Mouse (Mus musculus) left cerebral cortex, postnatal 10 days (tissue): ENCODE data around the gene Tma7. TPM values are rescaled to one million over a fixed set of nuclear protein-coding genes. Genes with fewer than 3 reads are reported as not detected.

ENCODE experiments used
- DNase-seq, 2 experiments: peaks; one replicate each; pipeline ENCODE4 v3.0.0; 2021 to 2022; ENCODE audit warnings: low spot score in 2 of 2, mixed read lengths in 1 of 2; ENCODE audit errors: extremely low spot score in 1 of 2
- intact Hi-C: fragments of 180-260 bp; cut with DNase I; formaldehyde crosslinking; loops from one replicate; pipeline ENCODE4 v1.15.1; 2025
- total RNA-seq, 2 experiments: library from RNA; stranded (reverse); gene quantifications; 2 replicates each; pipeline ENCODE4 v1.2.3; 2021

Gene Tma7
- total RNA-seq, result 100 to 1,000 TPM; 384 to 385 TPM

DNA sequence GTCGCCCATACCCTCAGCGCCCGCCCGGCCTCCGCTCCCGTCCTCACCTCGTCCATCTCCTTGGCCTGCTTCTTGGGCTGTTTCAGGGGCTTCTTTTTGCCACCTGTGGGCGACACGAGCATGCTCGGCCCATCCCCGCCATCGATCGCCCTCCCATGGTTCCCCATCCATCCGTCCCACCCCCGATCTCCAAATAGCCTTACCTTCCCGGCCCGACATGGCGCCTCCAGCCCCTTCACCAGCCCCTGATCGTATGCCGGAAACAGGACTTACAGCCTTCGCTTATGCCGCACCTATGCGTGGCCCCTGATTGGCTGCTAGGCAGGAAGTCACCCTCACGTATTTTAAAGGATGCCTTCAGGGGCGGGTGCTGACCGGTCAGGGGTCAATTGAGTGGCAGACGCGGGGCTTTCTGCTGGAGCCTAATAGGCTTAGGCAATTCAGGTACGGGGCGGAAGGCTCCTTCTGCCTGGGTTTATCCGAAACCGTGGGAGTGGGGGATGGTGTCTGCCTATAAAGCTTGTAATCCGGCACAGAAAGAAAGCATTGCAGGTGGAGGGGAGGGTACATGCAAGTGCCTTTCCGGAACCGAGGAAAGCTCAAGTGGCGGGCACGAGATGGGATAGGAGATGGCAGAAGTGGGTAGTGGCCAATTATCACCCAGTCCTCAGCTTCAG lies at the start of gene Tma7, which contains the start of gene Ccdc51:
Gene Tma7, minus strand, starts transcription at position 464 of the 677 bp plus-strand sequence.
Gene Ccdc51, plus strand, starts transcription at position 370 of the 677 bp plus-strand sequence.
- peak; percentile 89 for DNase-seq
- intact Hi-C loops, result no loop called here

DNA sequence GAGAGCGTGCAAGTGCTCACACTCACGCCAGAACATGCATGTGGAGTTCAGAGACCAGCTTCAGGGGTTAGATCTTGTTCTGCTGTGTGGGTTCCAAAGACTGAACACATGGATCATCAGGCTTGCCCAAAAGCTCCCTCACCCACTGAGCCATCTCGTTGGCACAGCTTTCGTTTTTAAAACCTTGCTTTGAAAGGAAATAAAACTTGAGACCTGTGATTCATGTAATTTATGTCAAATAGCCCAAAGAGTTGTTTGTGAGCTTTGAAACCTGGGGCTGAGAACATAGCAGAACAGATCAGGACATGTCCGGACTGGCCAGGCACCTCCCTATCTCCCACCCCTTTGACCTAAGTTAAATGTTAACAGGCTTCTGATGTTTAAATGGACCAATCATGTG lies 47.7 kb upstream of the Tma7 start:
- intact Hi-C loops, result no loop called here
- DNase-seq, result no peak

DNA sequence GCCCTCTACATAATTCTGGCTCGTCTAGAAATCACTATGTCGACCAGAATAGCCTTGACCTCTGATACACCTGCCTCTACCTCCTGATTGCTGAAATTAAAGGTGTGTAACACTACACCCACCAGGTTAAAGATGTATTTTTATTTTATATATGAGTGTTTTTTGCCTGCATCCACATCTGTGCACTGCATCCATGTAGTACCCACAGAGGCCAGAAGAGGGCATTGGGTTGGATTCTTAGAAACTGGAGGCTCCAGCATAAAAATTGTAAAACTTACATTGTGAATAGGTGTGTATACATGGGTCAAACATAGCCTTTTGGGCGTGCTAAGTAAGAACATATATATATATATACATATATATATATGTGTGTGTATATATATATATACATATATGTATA lies 45.8 kb upstream of the Tma7 start:
- DNase-seq, result no peak
- intact Hi-C loops, result loop anchor here (10.0 kb wide), 1 partner anchor 737 kb away; no protein-coding TSS in a partner anchor

DNA sequence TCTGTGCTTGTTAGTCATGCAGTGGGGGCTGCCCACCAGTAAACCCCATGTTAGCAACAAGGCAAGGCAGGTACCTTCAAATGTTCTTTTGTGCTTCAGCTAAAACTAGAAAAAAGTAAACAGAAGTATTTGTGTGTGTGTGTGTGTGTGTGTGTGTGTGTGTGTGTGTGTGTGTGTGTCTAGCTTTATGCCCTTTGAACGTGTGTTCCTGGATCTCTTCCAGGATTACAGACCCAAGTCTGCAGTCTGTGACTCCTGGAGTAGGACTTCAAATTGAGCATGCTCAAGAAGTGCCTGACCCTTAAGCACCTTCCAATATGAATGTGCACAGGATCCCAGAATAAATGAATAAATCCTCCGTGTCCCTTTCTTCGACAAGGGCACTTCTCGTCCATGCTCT lies 44.7 kb upstream of the Tma7 start:
- intact Hi-C loops, result loop anchor here (10.0 kb wide), 1 partner anchor 738 kb away; no protein-coding TSS in a partner anchor
- no peak for DNase-seq

DNA sequence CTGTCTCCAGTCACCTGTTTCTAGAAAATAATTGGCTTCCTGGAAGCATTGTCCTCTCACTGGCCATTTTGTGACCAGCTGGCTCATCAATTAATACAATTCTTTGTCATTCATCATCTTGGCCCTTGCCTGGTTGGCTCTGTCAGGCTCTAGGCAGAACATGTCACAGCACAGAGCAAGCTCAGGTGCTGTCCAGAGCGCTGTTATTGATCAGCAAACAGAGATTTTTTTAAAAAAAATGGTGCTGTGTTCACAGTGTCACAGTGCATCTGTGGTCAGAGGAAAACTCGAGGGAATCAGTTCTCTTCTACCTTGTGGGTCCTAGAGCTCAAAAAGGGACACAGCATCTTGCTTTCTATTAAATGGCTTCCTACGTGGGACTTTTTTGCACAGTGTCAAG lies 43.1 kb upstream of the Tma7 start:
- intact Hi-C loops, result loop anchor here (10.0 kb wide), 1 partner anchor 739 kb away; no protein-coding TSS in a partner anchor
- DNase-seq, result no peak

DNA sequence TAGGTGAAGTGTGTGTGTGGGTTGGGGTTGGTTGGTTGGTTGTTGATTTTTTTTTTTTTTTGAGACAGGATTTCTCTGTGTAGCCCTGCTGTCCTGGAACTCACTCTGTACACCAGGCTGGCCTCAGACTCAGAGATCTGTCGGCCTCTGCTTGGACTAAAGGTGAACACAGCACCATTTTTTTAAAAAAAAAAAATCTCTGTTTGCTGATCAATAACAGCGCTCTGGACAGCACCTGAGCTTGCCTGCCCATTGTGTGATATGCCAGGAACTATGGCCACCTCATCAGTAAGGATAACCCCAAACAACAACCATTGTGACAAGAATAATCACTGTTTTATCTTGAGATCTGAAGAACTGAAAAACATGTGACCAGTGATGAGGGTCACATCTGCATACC lies 42.7 kb upstream of the Tma7 start:
- no peak for DNase-seq
- intact Hi-C loops, result loop anchor here (10.0 kb wide), 1 partner anchor 740 kb away; no protein-coding TSS in a partner anchor

DNA sequence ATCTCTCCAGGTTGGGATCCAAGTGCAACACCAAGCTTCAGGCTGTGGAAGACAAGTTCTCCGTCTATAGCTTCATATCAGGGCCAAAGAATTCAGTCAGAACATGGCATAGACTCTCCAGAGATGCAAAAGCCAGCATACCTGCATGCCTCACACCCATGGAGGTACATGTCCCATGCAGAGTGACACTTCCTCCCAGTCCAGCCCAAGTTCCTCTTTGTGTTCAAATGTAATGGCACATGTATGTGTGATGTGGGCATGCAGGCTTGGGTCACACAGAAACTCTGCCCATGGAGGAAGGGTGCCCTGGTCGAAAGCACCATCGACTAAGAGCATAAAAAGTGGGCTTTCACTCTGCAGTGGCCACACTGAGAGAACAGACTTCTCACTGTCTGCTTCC lies 41.8 kb upstream of the Tma7 start:
- no peak for DNase-seq
- intact Hi-C loops, result loop anchor here (1.0 to 10.0 kb wide), 3 partner anchors 37 to 741 kb away; no protein-coding TSS in a partner anchor

DNA sequence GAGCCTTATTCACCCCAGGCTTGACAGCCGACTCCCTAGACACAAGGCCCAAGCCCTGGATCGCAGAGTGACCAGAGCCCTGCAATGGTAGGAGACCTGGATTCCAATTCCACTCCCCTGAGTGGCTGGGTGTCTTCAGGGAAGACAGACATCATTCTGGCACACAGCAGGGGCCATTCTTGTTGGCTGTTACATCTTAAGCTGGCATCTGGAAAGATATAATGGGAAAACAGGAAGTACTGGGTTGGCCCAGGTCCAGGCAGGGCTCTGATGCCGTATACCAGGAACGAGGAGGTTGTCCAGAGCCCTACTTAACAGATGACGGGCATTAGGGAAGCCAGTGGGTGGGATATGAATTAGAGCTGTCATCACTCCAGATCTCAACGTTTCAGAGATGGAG lies 40.9 kb upstream of the Tma7 start:
- intact Hi-C loops, result loop anchor here (5.0 to 10.0 kb wide), 2 partner anchors 121 to 742 kb away; no protein-coding TSS in a partner anchor
- DNase-seq, result no peak

DNA sequence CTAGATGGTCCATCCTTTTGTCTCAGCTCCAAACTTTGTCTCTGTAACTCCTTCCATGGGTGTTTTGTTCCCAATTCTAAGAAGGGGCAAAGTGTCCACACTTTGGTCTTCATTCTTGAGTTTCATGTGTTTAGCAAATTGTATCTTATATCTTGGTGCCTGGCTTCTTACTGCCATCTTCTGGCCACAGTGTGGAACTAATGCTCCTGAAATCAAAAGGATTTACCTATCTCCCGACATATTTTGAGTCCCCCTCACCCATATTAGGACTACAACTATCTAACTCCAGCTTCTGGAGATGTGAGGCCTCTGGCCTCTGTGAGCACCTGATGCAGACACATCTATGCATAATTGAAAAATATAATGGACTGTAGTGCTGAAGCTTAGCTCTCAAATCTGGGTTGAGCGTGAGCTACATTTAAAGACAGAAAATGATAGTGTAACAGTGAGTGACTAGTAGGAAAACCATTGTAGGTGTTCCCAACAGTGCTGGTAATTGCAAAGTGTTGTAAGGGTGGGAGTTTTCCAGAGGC lies 40.2 kb upstream of the Tma7 start:
- no peak for DNase-seq
- intact Hi-C loops, result loop anchor here (5.0 to 10.0 kb wide), 2 partner anchors 120 to 742 kb away; no protein-coding TSS in a partner anchor

DNA sequence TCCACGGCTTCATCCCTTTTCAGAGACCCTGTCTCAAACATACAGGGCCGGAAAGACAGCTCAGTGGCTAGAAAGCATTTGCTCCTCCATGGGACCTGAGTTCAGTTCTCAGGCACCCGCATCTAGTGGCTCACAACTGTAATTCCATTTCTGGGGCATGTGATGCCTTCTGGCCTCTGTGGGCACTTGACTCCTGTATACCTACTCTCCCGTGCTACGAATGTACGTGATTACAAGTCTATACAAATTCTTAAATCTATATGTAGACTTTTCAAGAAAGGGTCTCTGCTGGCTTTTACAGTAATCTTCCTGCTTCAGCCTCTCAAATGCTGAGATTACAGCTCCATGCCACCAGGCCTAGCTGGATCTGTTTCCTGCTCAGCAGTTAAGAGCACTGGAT lies 38.6 kb upstream of the Tma7 start:
- intact Hi-C loops, result loop anchor here (5.0 to 10.0 kb wide), 2 partner anchors 119 to 744 kb away; no protein-coding TSS in a partner anchor
- no peak for DNase-seq

DNA sequence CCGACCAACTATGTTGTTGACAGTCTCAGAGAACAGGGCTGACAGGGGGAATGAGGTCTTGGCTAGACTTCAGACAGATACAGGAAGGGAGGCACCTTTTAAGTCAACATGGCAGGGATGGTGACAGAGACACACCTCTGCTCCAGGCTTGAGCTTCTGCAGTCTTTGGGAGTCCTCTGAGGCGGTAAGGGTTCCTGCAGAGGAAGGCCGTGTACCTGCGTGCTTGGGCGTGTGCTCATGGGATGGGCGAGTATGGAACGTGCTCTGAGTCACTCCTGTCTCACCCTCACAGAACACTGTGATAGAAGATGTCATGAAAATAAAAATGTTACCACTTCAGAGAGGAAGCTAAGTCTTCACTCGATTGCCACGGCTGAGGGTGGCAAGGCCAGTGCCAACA lies 37.2 kb upstream of the Tma7 start:
- intact Hi-C loops, result no loop called here
- DNase-seq, result no peak

DNA sequence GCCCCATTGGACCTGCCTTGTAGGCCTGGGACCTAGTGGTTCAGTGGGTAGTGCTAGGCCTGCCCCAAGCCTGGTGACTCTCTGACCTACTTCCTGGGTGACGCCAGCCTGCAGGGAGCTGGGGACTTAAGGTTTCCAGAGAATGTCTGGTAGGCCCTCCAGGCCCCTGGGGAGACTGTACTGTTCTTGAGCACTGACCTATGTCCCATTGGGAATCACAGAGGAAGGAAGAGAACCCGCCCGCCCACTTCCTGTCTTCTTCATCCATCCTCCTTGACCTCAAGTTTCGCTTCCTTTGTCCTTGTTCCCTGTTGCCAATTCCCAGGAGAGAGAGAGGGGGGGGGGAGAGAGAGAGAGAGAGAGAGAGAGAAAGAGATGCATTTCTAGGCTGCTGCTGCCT lies 35.7 kb upstream of the Tma7 start:
- DNase-seq, result peak in 1 of 2 experiments; percentile 68
- intact Hi-C loops, result no loop called here

DNA sequence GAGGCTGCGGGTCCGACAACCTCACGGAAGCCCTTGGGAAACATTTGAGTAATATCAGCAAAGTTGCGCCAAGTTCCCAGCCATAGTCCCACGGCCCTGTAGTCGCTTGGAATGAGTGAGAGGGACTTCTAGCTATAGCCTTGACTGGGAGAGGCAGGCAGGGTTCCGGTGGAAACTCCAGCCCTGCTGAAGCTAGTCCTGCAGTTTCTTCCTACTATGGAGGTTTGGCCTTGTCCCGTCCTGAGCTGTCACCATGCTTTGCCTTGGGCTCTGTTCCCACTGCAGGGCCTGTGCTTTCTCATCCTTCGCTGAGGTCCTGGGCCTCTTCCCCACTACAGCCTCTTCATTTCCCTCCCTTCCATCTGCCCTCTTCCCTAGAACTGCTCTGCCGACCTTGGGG lies 33.8 kb upstream of the Tma7 start:
- intact Hi-C loops, result no loop called here
- DNase-seq, result no peak

DNA sequence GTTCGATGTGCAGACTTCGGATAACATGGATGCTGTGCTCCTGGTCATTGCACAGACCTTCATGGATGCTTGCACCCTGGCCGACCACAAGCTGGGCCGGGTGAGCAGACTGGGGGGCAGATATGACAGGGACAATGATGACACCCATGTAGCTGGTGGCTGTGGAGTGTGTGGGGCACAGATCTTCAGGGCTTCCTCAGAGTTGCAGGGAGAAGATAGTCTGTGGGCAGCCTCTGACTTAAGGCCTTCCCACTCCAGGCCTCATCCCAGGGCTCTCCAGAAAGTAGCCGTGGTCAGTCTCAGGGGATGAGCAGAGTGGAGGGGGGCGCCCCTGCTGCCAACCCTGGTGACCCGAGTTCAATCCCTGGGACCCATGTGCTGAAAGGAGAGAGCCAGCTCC lies 32.5 kb upstream of the Tma7 start:
- intact Hi-C loops, result no loop called here
- no peak for DNase-seq

DNA sequence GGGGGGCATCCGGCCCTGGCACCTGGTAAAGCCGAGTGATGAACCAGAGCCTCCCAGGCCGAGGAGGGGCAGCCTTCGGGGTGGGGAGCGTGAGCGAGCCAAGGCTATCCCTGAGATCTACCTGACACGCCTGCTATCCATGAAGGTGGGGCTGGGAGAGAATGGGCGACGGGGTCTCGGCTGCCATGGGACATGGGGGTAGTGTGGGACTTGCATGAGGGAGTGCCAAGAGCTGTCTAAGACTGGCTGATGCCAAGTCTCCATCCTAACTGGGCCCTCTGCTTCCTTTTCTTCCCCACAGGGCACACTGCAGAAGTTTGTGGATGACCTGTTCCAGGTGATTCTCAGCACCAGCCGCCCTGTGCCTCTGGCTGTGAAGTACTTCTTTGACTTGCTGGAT lies 31.9 kb upstream of the Tma7 start:
- no peak for DNase-seq
- intact Hi-C loops, result no loop called here

DNA sequence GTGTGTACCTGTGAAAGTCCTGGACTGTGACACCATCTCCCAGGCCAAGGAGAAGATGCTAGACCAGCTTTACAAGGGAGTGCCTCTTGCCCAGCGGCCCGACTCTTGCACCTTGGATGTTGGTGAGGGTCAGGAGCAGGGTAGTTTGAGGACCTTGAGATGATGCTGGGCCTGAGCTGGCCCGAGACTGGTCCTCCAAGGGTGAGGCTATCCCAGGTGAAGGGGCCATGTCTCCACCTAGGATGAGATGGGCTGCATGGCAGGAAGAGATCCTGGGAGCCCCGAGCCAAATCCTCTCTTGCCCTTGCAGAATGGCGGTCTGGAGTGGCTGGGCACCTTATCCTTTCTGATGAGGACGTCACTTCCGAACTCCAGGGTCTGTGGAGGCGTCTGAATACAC lies 30.9 kb upstream of the Tma7 start:
- intact Hi-C loops, result no loop called here
- DNase-seq, result no peak

DNA sequence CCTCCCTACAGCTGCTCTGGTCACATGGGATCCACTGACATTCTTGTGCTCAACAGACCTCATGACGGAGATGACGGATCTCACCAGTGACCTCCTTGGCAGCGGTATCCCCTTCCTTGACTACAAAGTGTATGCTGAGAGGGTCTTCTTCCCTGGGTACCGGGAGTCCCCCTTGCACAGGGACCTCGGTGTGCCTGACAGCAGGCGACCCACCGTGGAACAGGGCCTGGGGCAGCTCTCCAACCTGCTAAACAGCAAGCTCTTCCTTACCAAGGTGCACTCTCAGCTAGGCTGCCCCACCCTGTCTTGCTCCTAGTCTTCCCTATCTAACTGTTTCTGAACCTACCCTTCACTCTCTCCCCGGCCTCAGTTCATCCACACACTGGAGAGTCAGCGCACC lies 29.2 kb upstream of the Tma7 start:
- intact Hi-C loops, result no loop called here
- DNase-seq, result no peak

DNA sequence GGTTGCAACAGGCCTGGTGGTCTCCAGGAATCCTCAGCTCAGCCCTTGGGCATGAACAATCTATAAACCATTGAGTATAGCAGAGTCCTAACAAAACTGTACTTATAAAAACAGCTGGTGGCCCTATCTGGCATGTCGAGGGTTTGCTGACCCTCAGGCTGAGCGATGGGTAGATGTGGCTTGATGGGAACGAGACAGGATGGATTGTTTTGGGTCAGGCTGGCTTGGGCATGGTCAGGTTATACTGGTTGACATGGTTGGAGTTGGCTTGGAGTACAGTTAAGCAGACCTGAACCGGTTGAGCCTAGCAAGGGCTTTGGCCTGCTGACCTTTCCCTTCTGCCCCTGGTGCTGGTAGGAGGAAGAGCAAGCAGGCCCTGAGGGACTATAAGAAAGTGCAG lies 28.7 kb upstream of the Tma7 start:
- intact Hi-C loops, result no loop called here
- DNase-seq, result peak in 1 of 2 experiments; percentile 9

DNA sequence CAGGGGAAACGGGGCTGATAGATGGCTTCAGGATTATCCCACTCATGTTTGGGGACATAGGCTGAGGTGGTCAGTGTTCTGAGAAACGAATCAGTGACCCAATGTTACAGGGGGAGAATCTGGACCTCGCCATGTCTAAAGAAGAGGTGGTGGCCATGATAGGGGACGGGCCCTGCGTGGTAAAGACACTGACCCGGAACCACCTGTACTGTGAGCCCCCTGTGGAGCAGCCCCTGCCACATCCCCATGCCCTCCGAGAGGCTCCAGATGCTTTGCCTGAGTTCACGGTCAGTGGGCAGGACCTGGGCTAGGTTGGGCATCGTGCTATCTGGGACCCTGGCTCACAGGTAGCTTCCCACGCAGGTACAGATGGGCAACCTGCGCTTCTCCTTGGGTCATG lies 27.9 kb upstream of the Tma7 start:
- intact Hi-C loops, result no loop called here

DNA sequence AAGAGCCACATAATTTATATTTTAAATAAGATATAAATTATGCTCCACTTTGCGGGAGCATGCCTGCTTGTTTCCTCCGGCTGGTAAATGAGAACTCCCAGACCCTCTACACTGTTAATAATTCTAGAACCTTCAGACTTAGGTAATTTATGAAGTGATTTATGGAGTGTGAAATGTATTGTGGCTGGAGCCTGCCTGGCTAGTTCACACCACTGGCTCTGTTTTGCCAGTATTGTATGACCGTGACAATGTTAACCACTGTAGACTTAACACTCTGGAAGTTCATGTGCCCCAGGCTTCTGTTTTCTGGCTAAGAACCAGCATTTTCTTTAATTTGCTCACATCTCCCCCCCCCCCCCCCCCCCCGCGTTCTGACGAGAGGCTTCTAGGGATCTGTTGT lies 25.0 kb upstream of the Tma7 start:
- no peak for DNase-seq

More for the DNA sequence above, 27.9 kb upstream of the Tma7 start:
- DNase-seq, result no peak

More for the DNA sequence above, 25.0 kb upstream of the Tma7 start:
- intact Hi-C loops, result no loop called here
